Mouse (Mus musculus) intestine, postnatal 0 days (tissue): ENCODE data around the gene Best2. TPM values are rescaled to one million over a fixed set of nuclear protein-coding genes. Genes with fewer than 3 reads are reported as not detected.

Source experiments
- ATAC-seq: fragments of 200-750 bp; cut with Nextera tagmentation; 2 replicates; pipeline ENCODE4 v1.8.0; 2017; ENCODE audit warnings: mild to moderate bottlenecking, moderate TSS enrichment, moderate library complexity
- H3K27ac ChIP-seq: fragments of 300-500 bp; sonication (generic); 2 replicates; pipeline ENCODE4 v1.5.1; 2014; ENCODE audit warnings: mild to moderate bottlenecking, low read depth, low read length, moderate library complexity
- H3K27me3 ChIP-seq: fragments of 300-500 bp; sonication (generic); replicated peaks from 2 replicates; pipeline ENCODE4 v1.6.1; 2014; ENCODE audit warnings: low read length, mixed read lengths; ENCODE audit not compliant: control insufficient read depth, insufficient read depth
- H3K36me3 ChIP-seq: fragments of 300-500 bp; sonication (generic); 2 replicates; pipeline ENCODE4 v1.6.1; 2014; ENCODE audit warnings: mild to moderate bottlenecking, moderate library complexity; ENCODE audit not compliant: control insufficient read depth, insufficient read depth
- H3K4me1 ChIP-seq: fragments of 300-500 bp; sonication (generic); replicated peaks from 2 replicates; pipeline ENCODE4 v1.6.1; 2014; ENCODE audit warnings: antibody characterized with exemption, low read length, mixed read lengths; ENCODE audit not compliant: control insufficient read depth, insufficient read depth
- H3K4me2 ChIP-seq: fragments of 300-500 bp; sonication (generic); replicated peaks from 2 replicates; pipeline ENCODE4 v1.6.1; 2014; ENCODE audit warnings: low read depth, mild to moderate bottlenecking, moderate library complexity
- H3K4me3 ChIP-seq: fragments of 300-500 bp; sonication (generic); 2 replicates; pipeline ENCODE4 v1.5.1; 2014; ENCODE audit warnings: low read depth, low read length
- H3K9ac ChIP-seq: fragments of 300-500 bp; sonication (generic); 2 replicates; pipeline ENCODE4 v1.6.1; 2014; ENCODE audit warnings: mild to moderate bottlenecking, low read depth, low read length
- H3K9me3 ChIP-seq: fragments of 300-500 bp; sonication (generic); 2 replicates; pipeline ENCODE4 v1.6.1; 2016; ENCODE audit warnings: mixed run types; ENCODE audit not compliant: control insufficient read depth
- CTCF ChIP-seq: sonication (generic); IDR thresholded peaks from 2 replicates; pipeline ENCODE4 v1.5.1; 2016; ENCODE audit warnings: low read depth, mild to moderate bottlenecking, control low read depth, antibody characterized with exemption, moderate library complexity
- WGBS: fragments of 180-500 bp; shearing (Covaris S2); extraction: QIAGEN DNeasy Blood & Tissue Kit; methylation state at CpG from one replicate; pipeline ENCODE4 v1.1.7; 2014; 5-methylcytosine and 5-hydroxymethylcytosine counted together
- polyA plus RNA-seq: library from polyadenylated mRNA; unstranded; fragments of >200 nt; fragmentation: Nextera tagmentation; extraction: Ambion mirVana; gene quantifications from 2 replicates; pipeline ENCODE4 v1.2.1, GENCODE M21; 2015

Gene Best2
- polyA plus RNA-seq, 1 experiment from 2014 or later, result 0.66 TPM

DNA sequence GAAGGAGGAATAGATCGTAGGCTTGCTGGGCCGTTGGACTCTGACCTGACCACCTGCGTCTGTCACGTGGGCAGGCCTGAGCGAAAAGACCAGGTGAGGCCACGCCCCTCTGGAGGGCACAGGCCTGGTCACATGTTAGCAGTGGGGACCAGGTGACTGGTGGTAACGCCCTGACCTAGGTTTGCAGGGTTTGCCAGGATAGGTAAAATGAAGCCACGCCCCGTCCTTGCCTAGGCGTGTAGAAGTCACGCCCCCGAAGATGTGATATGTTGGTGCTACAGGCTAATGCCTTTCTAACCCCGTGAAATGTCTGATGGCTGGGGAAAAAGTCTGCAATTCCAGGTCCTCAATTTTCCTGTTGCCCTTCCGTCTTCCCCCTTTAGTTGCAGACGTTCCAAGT lies 23.5 kb downstream of the Best2 start:
- peak overlapping the region; percentile 40 for H3K4me3 ChIP-seq
- no peaks in the 10 kb centered on the region for H3K9me3 ChIP-seq
- under 1% methylated on average over 15 of the region's 15 CpGs for WGBS
- peak overlapping the region; percentile 68 for H3K4me2 ChIP-seq
- peak; percentile 81 for ATAC-seq
- H3K4me1 ChIP-seq, result 0 out of 2 replicates have a peak, but pooled peaks cover 4% of the 10 kb centered on the region
- H3K27ac ChIP-seq, result peak overlapping the region; percentile 89
- peaks cover 16% of the 10 kb centered on the region; the same call in 1 of the 2 replicates for H3K36me3 ChIP-seq
- no peaks in the 10 kb centered on the region for H3K27me3 ChIP-seq
- TF ChIP-seq CTCF, result no peak
- peak overlapping the region; percentile 38; the same call in 1 of the 2 replicates for H3K9ac ChIP-seq

DNA sequence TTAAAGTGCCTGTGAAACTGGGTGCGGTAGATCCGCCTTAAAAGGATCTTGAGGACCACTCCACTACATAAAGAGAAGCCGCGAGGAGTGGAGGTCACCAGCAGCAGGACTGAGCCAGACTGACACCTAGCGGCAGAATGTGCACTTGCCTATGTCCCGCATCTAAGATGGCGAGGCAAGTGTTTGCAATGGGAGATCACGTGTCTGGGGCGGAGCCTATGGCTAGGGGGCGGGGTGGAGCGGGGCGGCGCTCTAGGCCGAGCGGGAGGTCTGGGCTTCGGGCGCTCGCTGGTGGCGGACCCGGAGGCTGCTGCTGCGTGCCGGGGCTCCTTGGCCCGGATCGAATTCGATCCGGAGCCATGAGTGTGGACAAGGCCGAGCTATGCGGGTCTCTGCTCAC lies 24.0 kb downstream of the Best2 start, which contains the start of gene Hook2:
Gene Hook2, plus strand, starts transcription at position 255 of the 400 bp plus-strand sequence.
- peak; percentile 97 for TF ChIP-seq CTCF
- WGBS, result 0% methylated on average over 28 of the region's 28 CpGs

DNA sequence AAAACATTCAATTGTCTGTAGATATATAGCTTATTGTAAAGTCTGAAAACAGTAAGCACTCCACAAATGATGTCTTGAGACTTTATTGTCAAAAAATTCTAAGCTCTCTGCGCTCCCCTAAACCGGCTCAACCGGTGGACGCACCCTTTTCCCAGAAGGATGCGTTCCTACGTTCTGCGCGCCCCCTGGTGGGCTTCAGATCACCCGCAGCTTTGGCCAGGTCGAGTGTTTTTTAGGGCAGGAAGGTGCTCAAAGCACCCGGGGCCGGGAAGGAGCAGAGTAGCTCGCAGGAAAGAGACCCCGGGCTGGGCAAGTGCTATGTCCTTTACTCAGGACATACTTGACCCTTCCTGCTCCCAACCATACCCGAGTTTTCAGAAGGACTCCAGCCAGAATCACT lies 24.5 kb downstream of the Best2 start:
- Histone ChIP-seq H3K27me3 (no peaks in the 10 kb centered on the region), H3K4me1 (0 out of 2 replicates have a peak, but pooled peaks cover 5% of the 10 kb centered on the region), H3K36me3 (peaks cover 7% of the 10 kb centered on the region; the same call in 1 of the 2 replicates), H3K9ac (peak overlapping the region; percentile 38; the same call in 1 of the 2 replicates), H3K4me2 (peak overlapping the region; percentile 68), H3K4me3 (peak overlapping the region; percentile 40), H3K27ac (peak overlapping the region; percentile 89), H3K9me3 (no peaks in the 10 kb centered on the region)
- TF ChIP-seq CTCF, result peak; percentile 94
- WGBS, result under 1% methylated on average over 15 of the region's 15 CpGs
- peak; percentile 54 for ATAC-seq

More for the DNA sequence above, 24.0 kb downstream of the Best2 start, which contains the start of gene Hook2:
- Histone ChIP-seq H3K27me3 (no peaks in the 10 kb centered on the region), H3K4me2 (peak within 1 kb of the TSS; percentile 68), H3K9ac (peak within 1 kb of the TSS; percentile 38), H3K4me3 (peak within 1 kb of the TSS; percentile 40), H3K36me3 (peaks cover 11% of the 10 kb centered on the region; the same call in 1 of the 2 replicates), H3K9me3 (no peaks in the 10 kb centered on the region), H3K27ac (peak within 1 kb of the TSS; percentile 89), H3K4me1 (0 out of 2 replicates have a peak, but pooled peaks cover 4% of the 10 kb centered on the region)
- peak; percentile 84 for ATAC-seq

DNA sequence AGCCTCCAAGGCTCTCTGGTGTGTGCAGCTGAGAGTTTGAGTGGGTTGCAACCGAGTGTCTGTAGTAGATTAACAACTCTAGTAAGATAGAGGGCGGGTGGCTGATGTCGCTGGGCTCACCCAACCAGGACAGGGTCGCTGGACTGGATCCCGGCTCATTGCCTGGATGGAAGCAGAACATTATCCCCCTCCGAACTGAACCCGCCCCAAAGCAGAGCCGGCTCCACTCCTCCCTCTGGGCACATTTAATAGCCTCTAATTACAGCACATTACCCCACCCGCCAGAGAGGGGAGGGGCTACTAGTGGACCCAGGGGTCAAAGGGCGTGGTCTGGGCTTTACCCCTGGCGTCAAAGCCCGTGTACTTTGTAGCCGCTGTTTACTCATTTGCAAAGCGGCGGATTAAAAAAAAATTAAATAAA lies 25.0 kb downstream of the Best2 start:
- Histone ChIP-seq H3K27me3 (no peaks in the 10 kb centered on the region), H3K4me1 (0 out of 2 replicates have a peak, but pooled peaks cover 10% of the 10 kb centered on the region), H3K36me3 (peaks cover 2% of the 10 kb centered on the region; the same call in 1 of the 2 replicates), H3K4me3 (peak overlapping the region; percentile 40), H3K27ac (peak overlapping the region; percentile 89), H3K9ac (no peak overlapping the region), H3K9me3 (no peaks in the 10 kb centered on the region), H3K4me2 (peak overlapping the region; percentile 68)
- ATAC-seq, result peak; percentile 14; the same call in 1 of the 2 replicates
- no peak for TF ChIP-seq CTCF
- 10% methylated on average over 15 of the region's 15 CpGs for WGBS

DNA sequence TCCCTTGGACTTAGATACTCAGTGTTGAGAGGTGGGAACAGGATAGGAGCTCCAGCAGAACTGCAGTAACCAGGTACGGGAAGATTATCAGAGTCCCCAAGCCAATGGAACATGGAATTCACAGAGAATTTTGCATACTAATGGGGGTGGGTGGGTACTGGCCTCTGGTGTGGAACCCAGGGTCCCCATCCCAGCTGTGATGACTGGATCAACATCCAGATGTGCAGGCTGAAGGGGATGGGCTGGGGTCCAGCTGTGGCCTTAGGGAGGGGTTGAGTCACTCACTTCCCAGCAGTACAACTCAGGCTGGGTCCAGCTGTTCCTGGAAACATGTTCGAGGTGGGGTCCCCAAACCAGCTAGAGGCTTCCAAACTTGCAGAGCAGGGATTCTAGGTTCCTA lies 26.4 kb downstream of the Best2 start:
- ATAC-seq, result no peak
- Histone ChIP-seq H3K9ac (no peak overlapping the region), H3K4me2 (no peak overlapping the region), H3K27me3 (no peaks in the 10 kb centered on the region), H3K4me1 (0 out of 2 replicates have a peak, but pooled peaks cover 11% of the 10 kb centered on the region), H3K36me3 (no peaks in the 10 kb centered on the region), H3K27ac (no peak overlapping the region), H3K9me3 (no peaks in the 10 kb centered on the region), H3K4me3 (no peak overlapping the region)
- WGBS, result 61% methylated on average over 2 of the region's 2 CpGs
- TF ChIP-seq CTCF, result no peak

DNA sequence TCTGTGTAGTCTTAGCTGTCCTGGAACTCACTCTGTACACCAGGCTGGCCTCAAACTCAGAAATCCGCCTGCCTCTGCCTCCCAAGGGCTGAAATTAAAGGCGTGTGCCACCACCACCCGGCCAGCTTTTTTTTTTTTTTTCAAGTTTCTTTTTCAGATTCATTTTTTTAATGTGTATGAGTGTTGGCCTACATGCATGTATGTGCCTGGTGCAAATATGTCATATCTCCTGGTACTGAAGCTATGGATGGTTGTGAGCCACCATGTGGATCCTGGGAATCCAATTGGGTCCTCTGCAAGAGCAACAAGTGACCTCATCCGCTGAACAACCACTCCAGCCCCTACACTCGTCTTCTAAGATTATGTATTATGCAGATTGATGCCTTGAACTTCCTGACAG lies 26.9 kb downstream of the Best2 start:
- Histone ChIP-seq H3K9me3 (no peaks in the 10 kb centered on the region), H3K27me3 (no peaks in the 10 kb centered on the region), H3K4me2 (no peak overlapping the region; the same call in 1 of the 2 replicates), H3K4me3 (no peak overlapping the region), H3K27ac (no peak overlapping the region; the same call in 1 of the 2 replicates), H3K9ac (no peak overlapping the region), H3K4me1 (0 out of 2 replicates have a peak, but pooled peaks cover 11% of the 10 kb centered on the region), H3K36me3 (no peaks in the 10 kb centered on the region)
- ATAC-seq, result no peak
- no peak for TF ChIP-seq CTCF
- WGBS, result 69% methylated on average over 5 of the region's 5 CpGs
